Mouse (Mus musculus) cortical plate, adult 2 months (tissue): ENCODE results near the gene Atg10. TPM values are rescaled to one million over a fixed set of nuclear protein-coding genes. Genes with fewer than 3 reads are reported as not detected.

Source experiments
- H3K27ac ChIP-seq: fragments of 200-500 bp; 2 replicates; pipeline ENCODE4 v1.5.1; 2012; ENCODE audit warnings: low read length, control low read depth, inconsistent platforms; ENCODE audit not compliant: insufficient read depth
- H3K4me1 ChIP-seq: fragments of 200-500 bp; 2 replicates; pipeline ENCODE4 v1.6.1; 2011; ENCODE audit warnings: low read length; ENCODE audit not compliant: control insufficient read depth, insufficient read depth
- H3K4me3 ChIP-seq: fragments of 200-500 bp; 2 replicates; pipeline ENCODE4 v1.5.1; 2011; ENCODE audit warnings: mild to moderate bottlenecking, low read length, control low read depth; ENCODE audit not compliant: insufficient read depth
- CTCF ChIP-seq: fragments of 200-500 bp; IDR thresholded peaks from 2 replicates; pipeline ENCODE4 v1.5.1; 2011; ENCODE audit warnings: mild to moderate bottlenecking, control low read depth, low read length; ENCODE audit not compliant: insufficient read depth; ENCODE audit errors: extremely low read depth
- POLR2A ChIP-seq: fragments of 200-500 bp; IDR thresholded peaks from 2 replicates; pipeline ENCODE4 v1.6.1; 2011; ENCODE audit warnings: mild to moderate bottlenecking, low read length, control low read depth; ENCODE audit not compliant: insufficient read depth; ENCODE audit errors: extremely low read depth
- polyA plus RNA-seq: library from polyadenylated mRNA; depleted of rRNA; stranded (reverse); fragments of >200 nt; gene quantifications from 2 replicates; pipeline ENCODE4 v1.2.3, GENCODE M21; 2012

Gene Atg10
- polyA plus RNA-seq, 1 experiment, result 11.2 TPM

- Histone ChIP-seq H3K4me3 (no peak overlapping the region), H3K27ac (no peak overlapping the region), H3K4me1 (peaks cover 1% of the 10 kb centered on the region)
- no peak for TF ChIP-seq POLR2A
- no peak for TF ChIP-seq CTCF
Measured at GRCm38 (mm10) chr13:90992948-90993347, 230.8 kb downstream of the Atg10 start.

GRCm38 (mm10) chr13:90988226-90988625 lies 235.5 kb downstream of the Atg10 start:
- TF ChIP-seq POLR2A (no peak), CTCF (no peak)
- Histone ChIP-seq H3K4me3 (no peak overlapping the region), H3K27ac (no peak overlapping the region), H3K4me1 (no peaks in the 10 kb centered on the region; the same call in 1 of the 2 replicates)

GRCm38 (mm10) chr13:90985417-90985816 lies 238.4 kb downstream of the Atg10 start:
- no peak overlapping the region for H3K4me3 ChIP-seq
- H3K27ac ChIP-seq, result no peak overlapping the region
- TF ChIP-seq POLR2A (no peak), CTCF (no peak)
- H3K4me1 ChIP-seq, result no peaks in the 10 kb centered on the region

- Histone ChIP-seq H3K27ac (no peak overlapping the region), H3K4me3 (no peak overlapping the region), H3K4me1 (no peaks in the 10 kb centered on the region)
- no peak for TF ChIP-seq CTCF
- TF ChIP-seq POLR2A, result no peak
Measured at GRCm38 (mm10) chr13:90984073-90984472, 239.7 kb downstream of the Atg10 start.

GRCm38 (mm10) chr13:90981798-90982197 lies 242.0 kb downstream of the Atg10 start:
- Histone ChIP-seq H3K4me3 (no peak overlapping the region), H3K27ac (no peak overlapping the region), H3K4me1 (no peaks in the 10 kb centered on the region)
- TF ChIP-seq CTCF (no peak), POLR2A (no peak)

- Histone ChIP-seq H3K4me1 (no peaks in the 10 kb centered on the region), H3K4me3 (no peak overlapping the region), H3K27ac (no peak overlapping the region)
- TF ChIP-seq CTCF, result no peak
- TF ChIP-seq POLR2A, result no peak
Measured at GRCm38 (mm10) chr13:90980878-90981674, 242.7 kb downstream of the Atg10 start.

- Histone ChIP-seq H3K27ac (no peak overlapping the region), H3K4me1 (peaks cover 2% of the 10 kb centered on the region; the same call in 1 of the 2 replicates), H3K4me3 (no peak overlapping the region)
- TF ChIP-seq POLR2A, result no peak
- no peak for TF ChIP-seq CTCF
Measured at GRCm38 (mm10) chr13:90977057-90977456, 246.7 kb downstream of the Atg10 start.

GRCm38 (mm10) chr13:90973409-90973808 lies 250.4 kb downstream of the Atg10 start:
- H3K27ac ChIP-seq, result no peak overlapping the region
- H3K4me3 ChIP-seq, result no peak overlapping the region
- TF ChIP-seq POLR2A (no peak), CTCF (no peak)
- peaks cover 2% of the 10 kb centered on the region; the same call in 1 of the 2 replicates for H3K4me1 ChIP-seq

- H3K4me1 ChIP-seq, result peaks cover 2% of the 10 kb centered on the region; the same call in 1 of the 2 replicates
- TF ChIP-seq POLR2A (no peak), CTCF (no peak)
- H3K4me3 ChIP-seq, result no peak overlapping the region
- no peak overlapping the region for H3K27ac ChIP-seq
Measured at GRCm38 (mm10) chr13:90970259-90971017, 253.3 kb downstream of the Atg10 start.
